Mouse (Mus musculus) CH12.LX (cell line): ENCODE results near the gene Lypd6. TPM values are rescaled to one million over a fixed set of nuclear protein-coding genes. Genes with fewer than 3 reads are reported as not detected.

Experiments
- DNase-seq: peaks from one replicate; pipeline ENCODE4 v3.0.0-alpha.2; 2013; ENCODE audit errors: extremely low read depth
- H3K27ac ChIP-seq: 2 replicates; pipeline ENCODE4 v1.5.1; 2012; ENCODE audit warnings: low read depth, mild to moderate bottlenecking, control low read depth, moderate library complexity; ENCODE audit not compliant: insufficient read depth
- H3K27me3 ChIP-seq: replicated peaks from 2 replicates; pipeline ENCODE3; 2012; ENCODE audit warnings: inconsistent platforms
- H3K36me3 ChIP-seq, 2 experiments: replicated peaks in 1 of 2; 2 replicates each; pipeline versions ENCODE3 to v1.6.1; 2012; ENCODE audit warnings: inconsistent platforms in 1 of 2, low read length in 1 of 2, mild to moderate bottlenecking in 1 of 2, mixed read lengths in 1 of 2, moderate library complexity in 1 of 2; ENCODE audit not compliant: control insufficient read depth in 1 of 2, insufficient read depth in 1 of 2
- H3K4me1 ChIP-seq, 2 experiments: 2 replicates each; pipeline ENCODE4 v1.6.1; 2012; ENCODE audit warnings: inconsistent platforms in 1 of 2, moderate library complexity in 1 of 2; ENCODE audit not compliant: insufficient read depth in 2 of 2, control insufficient read depth in 1 of 2
- H3K4me2 ChIP-seq: 2 replicates; pipeline ENCODE4 v1.6.1; 2012; ENCODE audit warnings: low read depth, mild to moderate bottlenecking, control low read depth; ENCODE audit not compliant: poor library complexity, insufficient read depth, severe bottlenecking
- H3K4me3 ChIP-seq, 3 experiments: fragments of 150-350 bp in 1 of 3; sonication (generic) in 1 of 3; replicated peaks in 1 of 3; 2 replicates each; pipeline versions ENCODE3 to v1.5.1; 2011 to 2012; ENCODE audit warnings: low read depth in 2 of 3, low read length in 2 of 3, mild to moderate bottlenecking in 2 of 3, moderate library complexity in 2 of 3, control low read depth in 1 of 3, improper control_type of control experiment in 1 of 3, inconsistent platforms in 1 of 3, mixed read lengths in 1 of 3; ENCODE audit not compliant: poor library complexity in 1 of 3
- H3K79me2 ChIP-seq: replicated peaks from 2 replicates; pipeline ENCODE4 v1.6.1; 2012; ENCODE audit warnings: mild to moderate bottlenecking, moderate library complexity; ENCODE audit not compliant: control insufficient read depth, poor library complexity, insufficient read depth, severe bottlenecking; ENCODE audit errors: extremely low read depth
- H3K9ac ChIP-seq: 2 replicates; pipeline ENCODE4 v1.6.1; 2012; ENCODE audit warnings: low read depth, mild to moderate bottlenecking, control low read depth, moderate library complexity; ENCODE audit not compliant: insufficient read depth
- H3K9me3 ChIP-seq: replicated peaks from 2 replicates; pipeline ENCODE3; 2012; ENCODE audit warnings: low read length, inconsistent platforms, mixed read lengths
- BHLHE40 ChIP-seq: IDR thresholded peaks from 2 replicates; pipeline ENCODE4 v1.6.1; 2011; ENCODE audit warnings: mild to moderate bottlenecking, low read depth, low read length, improper control_type of control experiment
- CHD1 ChIP-seq: IDR thresholded peaks from 2 replicates; pipeline ENCODE4 v1.6.1; 2012; ENCODE audit warnings: low read depth, low read length, improper control_type of control experiment, inconsistent platforms
- CTCF ChIP-seq, 2 experiments: IDR thresholded peaks in 1 of 2; conservative IDR thresholded peaks in 1 of 2; 2 replicates each; pipeline ENCODE4 v1.5.1; 2011 to 2012; ENCODE audit warnings: low read depth in 2 of 2, low read length in 2 of 2, improper control_type of control experiment in 1 of 2, inconsistent platforms in 1 of 2, mild to moderate bottlenecking in 1 of 2, moderate library complexity in 1 of 2
- ETS1 ChIP-seq: conservative IDR thresholded peaks from 2 replicates; pipeline ENCODE4 v1.6.1; 2012; ENCODE audit warnings: low read depth, mild to moderate bottlenecking, inconsistent platforms, low read length, improper control_type of control experiment, moderate library complexity
- GABPA ChIP-seq: IDR thresholded peaks from 2 replicates; pipeline ENCODE4 v1.6.1; 2012; ENCODE audit warnings: low read depth, low read length, improper control_type of control experiment, inconsistent platforms; ENCODE audit not compliant: insufficient replicate concordance
- HCFC1 ChIP-seq: IDR thresholded peaks from 2 replicates; pipeline ENCODE4 v1.6.1; 2012; ENCODE audit warnings: low read depth, mild to moderate bottlenecking, inconsistent platforms, low read length, improper control_type of control experiment
- IRF4 ChIP-seq: IDR thresholded peaks from 2 replicates; pipeline ENCODE4 v1.6.1; 2014; ENCODE audit warnings: low read depth, mild to moderate bottlenecking, inconsistent platforms, low read length, improper control_type of control experiment
- JUN ChIP-seq: IDR thresholded peaks from 2 replicates; pipeline ENCODE4 v1.6.1; 2011; ENCODE audit warnings: low read depth, mild to moderate bottlenecking, low read length, improper control_type of control experiment, moderate library complexity; ENCODE audit not compliant: insufficient read depth
- JUND ChIP-seq: conservative IDR thresholded peaks from 2 replicates; pipeline ENCODE4 v1.6.1; 2011; ENCODE audit warnings: low read depth, low read length, improper control_type of control experiment
- KAT2A ChIP-seq: IDR thresholded peaks from 2 replicates; pipeline ENCODE4 v1.6.1; 2012; ENCODE audit warnings: low read length, improper control_type of control experiment, inconsistent platforms; ENCODE audit not compliant: insufficient replicate concordance
- MAFK ChIP-seq: IDR thresholded peaks from 2 replicates; pipeline ENCODE4 v1.6.1; 2011; ENCODE audit warnings: low read length, improper control_type of control experiment; ENCODE audit not compliant: insufficient replicate concordance
- MAZ ChIP-seq: IDR thresholded peaks from 2 replicates; pipeline ENCODE4 v1.6.1; 2012; ENCODE audit warnings: low read depth, mild to moderate bottlenecking, inconsistent platforms, low read length, improper control_type of control experiment, moderate library complexity
- MEF2A ChIP-seq: IDR thresholded peaks from 2 replicates; pipeline ENCODE4 v1.6.1; 2014; ENCODE audit warnings: low read depth, mild to moderate bottlenecking, inconsistent platforms, low read length, improper control_type of control experiment, borderline replicate concordance
- NRF1 ChIP-seq: IDR thresholded peaks from 2 replicates; pipeline ENCODE4 v1.6.1; 2014; ENCODE audit warnings: low read depth, mild to moderate bottlenecking, inconsistent platforms, low read length, improper control_type of control experiment, moderate library complexity
- POLR2A ChIP-seq: IDR thresholded peaks from 2 replicates; pipeline ENCODE4 v1.6.1; 2011; ENCODE audit warnings: low read depth, mild to moderate bottlenecking, improper control_type of control experiment, low read length
- POLR2AphosphoS2 ChIP-seq: IDR thresholded peaks from 2 replicates; pipeline ENCODE4 v1.6.1; 2011; ENCODE audit warnings: low read depth, low read length, improper control_type of control experiment
- SIN3A ChIP-seq: IDR thresholded peaks from 2 replicates; pipeline ENCODE4 v1.6.1; 2012; ENCODE audit warnings: low read length, improper control_type of control experiment, inconsistent platforms
- TCF12 ChIP-seq: IDR thresholded peaks from 2 replicates; pipeline ENCODE4 v1.6.1; 2014; ENCODE audit warnings: low read depth, mild to moderate bottlenecking, inconsistent platforms, low read length, improper control_type of control experiment
- UBTF ChIP-seq: IDR thresholded peaks from 2 replicates; pipeline ENCODE4 v1.6.1; 2012; ENCODE audit warnings: low read depth, mild to moderate bottlenecking, inconsistent platforms, low read length, improper control_type of control experiment, moderate library complexity
- USF1 ChIP-seq: IDR thresholded peaks from 2 replicates; pipeline ENCODE4 v1.6.1; 2014; ENCODE audit warnings: low read depth, mild to moderate bottlenecking, inconsistent platforms, low read length, improper control_type of control experiment
- ZKSCAN1 ChIP-seq: IDR thresholded peaks from 2 replicates; pipeline ENCODE4 v1.6.1; 2012; ENCODE audit warnings: low read depth, inconsistent platforms, low read length, improper control_type of control experiment, borderline replicate concordance
- ZNF384 ChIP-seq: IDR thresholded peaks from 2 replicates; pipeline ENCODE4 v1.6.1; 2012; ENCODE audit warnings: low read depth, low read length, improper control_type of control experiment, inconsistent platforms
- dilution Hi-C: fragments of 300-500 bp; cut with MboI; formaldehyde crosslinking; loops from 2 replicates; pipeline ENCODE4 v1.14.3; 2020; ENCODE audit warnings: low sequenced_read_pairs; ENCODE audit not compliant: extremely low pct_unique_long_range_greater_than_20kb, extremely low pct_ligation_motif_present
- in situ Hi-C: fragments of 300-500 bp; cut with MboI; formaldehyde crosslinking; loops from 3 replicates; pipeline ENCODE4 v1.14.3; 2019; ENCODE audit warnings: low sequenced_read_pairs, low pct_ligation_motif_present, low pct_unique_long_range_greater_than_20kb, mixed read lengths
- polyA plus RNA-seq: library from polyadenylated mRNA; unstranded; fragments of >175 nt; gene quantifications from 2 replicates; pipeline ENCODE4 v1.2.1, GENCODE M21; 2012; ENCODE audit warnings: low read depth; ENCODE audit not compliant: insufficient read length
- total RNA-seq, 2 experiments: library from RNA; depleted of rRNA; stranded (reverse); fragments of 300-350 nt in 1 of 2; fragments of >200 nt in 1 of 2; gene quantifications; 2 replicates each; pipeline ENCODE4 v1.2.3; 2012 to 2014

The Lypd6 gene
- total and polyA plus RNA-seq, 3 experiments, result not detected

DNA sequence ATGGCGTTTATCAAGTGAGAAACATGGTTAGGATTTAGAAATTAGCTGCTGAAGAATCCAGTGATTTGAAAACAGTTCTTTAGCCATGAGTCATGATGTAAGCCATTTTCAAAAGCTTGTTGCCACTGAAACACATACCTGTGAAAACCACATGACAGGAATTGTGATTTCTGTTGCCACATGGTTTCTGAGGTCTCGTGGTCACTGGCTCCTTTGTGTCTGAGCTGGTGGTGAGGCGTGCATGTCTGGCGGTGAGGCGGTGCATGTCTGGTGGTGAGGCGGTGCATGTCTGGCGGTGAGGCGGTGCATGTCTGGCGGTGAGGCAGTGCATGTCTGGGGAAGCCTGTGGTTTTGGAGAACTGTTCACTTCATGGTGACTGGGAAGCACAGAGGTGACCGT is 89.8 kb downstream of the Lypd6 start:
- H3K4me1 ChIP-seq, result no peaks in the 10 kb centered on the region
- no peaks in the 10 kb centered on the region for H3K79me2 ChIP-seq
- H3K9ac ChIP-seq, result no peak overlapping the region
- H3K4me3 ChIP-seq, result no peak overlapping the region
- H3K27ac ChIP-seq, result no peak overlapping the region
- no peaks in the 10 kb centered on the region for H3K27me3 ChIP-seq
- no peak for TF ChIP-seq UBTF
- no peak for TF ChIP-seq ZKSCAN1
- no peak for TF ChIP-seq NRF1
- no peak for TF ChIP-seq ETS1
- no peak for TF ChIP-seq CTCF (conservative IDR thresholded peaks at IDR 0.05 in 1 of 2, IDR thresholded peaks at IDR 0.05 in 1 of 2; ENCODE audit: low read depth in 2 of 2, low read length in 2 of 2)
- no peak for TF ChIP-seq CHD1
- TF ChIP-seq MAZ, result no peak
- no peak for TF ChIP-seq USF1
- no peak for TF ChIP-seq MAFK
- H3K9me3 ChIP-seq, result no peaks in the 10 kb centered on the region
- no peak for DNase-seq
- in situ Hi-C loops (no loop called here), dilution Hi-C loops (no loop called here)
- no peaks in the 10 kb centered on the region for H3K36me3 ChIP-seq
- H3K4me2 ChIP-seq, result no peak overlapping the region

DNA sequence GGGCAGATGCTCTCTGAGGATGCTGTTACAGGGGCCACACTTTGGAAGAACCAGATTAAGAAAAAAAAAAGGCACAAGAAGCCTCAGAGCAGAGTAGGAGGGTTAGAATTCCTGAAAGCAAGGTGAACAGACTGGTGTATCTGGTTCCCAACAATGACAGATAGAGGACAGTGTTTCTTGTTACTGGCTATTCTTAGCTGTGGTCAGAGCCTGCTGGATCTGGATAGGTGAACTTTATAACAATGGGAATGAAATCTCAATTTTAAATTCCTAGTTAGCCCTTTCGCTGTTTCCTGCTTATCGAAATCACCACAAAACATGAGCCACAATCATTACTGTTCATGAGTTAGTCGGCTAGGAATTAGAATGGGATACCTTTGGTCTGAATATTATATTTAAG is 93.8 kb downstream of the Lypd6 start:
- Histone ChIP-seq H3K27ac (no peak overlapping the region), H3K4me1 (no peaks in the 10 kb centered on the region), H3K9ac (no peak overlapping the region), H3K27me3 (no peaks in the 10 kb centered on the region), H3K79me2 (no peaks in the 10 kb centered on the region), H3K4me2 (no peak overlapping the region), H3K36me3 (no peaks in the 10 kb centered on the region), H3K9me3 (no peaks in the 10 kb centered on the region), H3K4me3 (no peak overlapping the region)
- dilution Hi-C loops, result no loop called here
- no peak for DNase-seq
- TF ChIP-seq UBTF (no peak), ZNF384 (no peak), NRF1 (no peak), JUN (no peak), CTCF (conservative IDR thresholded peaks at IDR 0.05 in 1 of 2, IDR thresholded peaks at IDR 0.05 in 1 of 2; ENCODE audit: low read depth in 2 of 2, low read length in 2 of 2) (no peak), MAFK (no peak), MEF2A (no peak)
- in situ Hi-C loops, result no loop called here

DNA sequence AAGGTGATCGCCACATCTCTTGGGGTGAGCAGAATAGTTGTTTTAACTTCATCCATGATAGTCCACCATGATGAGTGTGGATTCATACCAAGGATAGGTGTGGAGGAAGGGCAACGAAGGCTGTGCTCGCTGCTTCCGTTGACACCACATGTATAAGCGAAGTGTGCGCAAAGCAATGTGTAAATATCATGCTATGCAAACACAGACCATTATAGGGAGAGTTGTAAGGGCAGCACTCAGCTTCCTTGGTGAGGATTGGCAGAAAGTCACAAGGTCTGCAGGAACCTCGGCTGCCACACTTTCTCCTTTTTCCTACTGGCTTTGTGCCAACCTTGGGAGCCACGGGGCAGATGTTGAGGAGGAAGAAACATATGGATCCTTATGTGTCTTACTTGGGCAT is 97.4 kb downstream of the Lypd6 start:
- no peak for DNase-seq
- H3K9me3 ChIP-seq, result no peaks in the 10 kb centered on the region
- H3K4me2 ChIP-seq, result no peak overlapping the region
- in situ Hi-C loops, result no loop called here
- peaks cover 0 to 2% of the 10 kb centered on the region in 2 experiments; a peak in 1 of 4 replicates for H3K4me1 ChIP-seq
- H3K36me3 ChIP-seq, result no peaks in the 10 kb centered on the region
- no peaks in the 10 kb centered on the region for H3K79me2 ChIP-seq
- TF ChIP-seq UBTF, result no peak
- no peak for TF ChIP-seq KAT2A
- TF ChIP-seq TCF12, result no peak
- no peak for TF ChIP-seq ZNF384
- TF ChIP-seq SIN3A, result no peak
- TF ChIP-seq POLR2AphosphoS2, result no peak
- TF ChIP-seq POLR2A, result no peak
- TF ChIP-seq BHLHE40, result no peak
- no peak for TF ChIP-seq JUND
- TF ChIP-seq GABPA, result no peak
- TF ChIP-seq HCFC1, result no peak
- no peak for TF ChIP-seq IRF4
- no peak overlapping the region for H3K9ac ChIP-seq
- dilution Hi-C loops, result no loop called here
- no peak overlapping the region for H3K4me3 ChIP-seq
- no peak overlapping the region for H3K27ac ChIP-seq
- H3K27me3 ChIP-seq, result no peaks in the 10 kb centered on the region
